Mouse (Mus musculus): ENCODE measurements around the gene Rab44.
"Not testable (repeated sequence)": the region's sequence is repeated elsewhere in the genome, so short reads cannot be mapped to it uniquely, and the experiment has no call there.

Gene Rab44

DNA sequence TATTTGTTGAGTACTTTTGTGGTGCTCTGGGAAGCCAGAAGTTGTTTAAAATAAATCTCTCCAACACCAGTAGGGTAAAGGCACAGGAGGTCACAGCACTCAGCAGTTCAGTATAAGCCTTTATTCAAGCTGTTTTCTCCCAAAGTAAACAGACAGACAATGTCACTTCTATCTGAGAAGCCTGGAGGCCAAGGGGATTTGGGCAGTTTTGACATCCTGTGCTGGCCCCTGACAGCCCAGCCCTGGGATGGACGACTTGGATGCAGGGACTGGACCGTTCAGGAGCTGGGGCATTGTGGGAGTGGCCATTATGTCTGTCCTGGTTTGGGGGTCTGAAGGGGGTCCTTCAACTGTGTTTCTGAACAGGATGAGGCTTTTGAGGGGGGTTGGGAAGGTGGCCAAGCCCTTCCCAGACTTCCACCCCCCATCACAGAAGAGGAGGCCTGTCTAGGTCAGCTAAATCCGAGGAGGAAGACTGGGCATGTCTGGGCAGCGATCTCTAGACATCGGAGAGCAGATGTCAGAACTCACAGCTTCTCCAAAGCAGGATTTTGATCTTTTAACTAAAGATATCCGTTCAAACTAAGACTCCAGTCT is 22.5 kb upstream of the Rab44 start:
- DNase-seq (ENCODE audit: low spot score in 2 of 2) = no peak

DNA sequence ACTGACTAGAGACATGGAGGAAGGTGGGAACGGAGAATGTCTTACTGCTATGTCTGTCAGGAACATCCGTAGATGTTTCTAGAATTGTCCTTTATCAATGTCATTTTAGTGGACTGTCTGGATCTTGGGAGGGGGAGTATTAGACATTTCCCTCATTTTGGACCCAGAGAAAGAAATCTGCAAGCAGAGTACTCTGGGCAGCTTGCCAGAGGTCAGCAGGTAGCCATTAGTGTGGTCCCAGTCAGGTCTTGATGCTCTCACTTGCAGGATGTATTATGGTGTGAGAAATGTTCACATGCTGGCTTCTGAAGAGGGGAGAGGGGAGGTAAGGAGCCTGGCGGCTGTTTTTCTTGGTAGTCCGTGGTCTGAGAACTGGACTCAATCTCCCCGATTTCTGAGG is 21.4 kb upstream of the Rab44 start:
- DNase-seq (ENCODE audit: low spot score in 2 of 2) = no peak

GRCm38 (mm10) chr17:29093110-29093952 is 20.6 kb upstream of the Rab44 start:
- peak; percentile 53 to 79 for DNase-seq (ENCODE audit: low spot score in 2 of 2)

GRCm38 (mm10) chr17:29093961-29094309 is 20.0 kb upstream of the Rab44 start:
- DNase-seq (ENCODE audit: low spot score in 2 of 2) = no peak

GRCm38 (mm10) chr17:29094310-29095181 is 19.4 kb upstream of the Rab44 start:
- peak; percentile 26 to 36 for DNase-seq (ENCODE audit: low spot score in 2 of 2)

- peak; percentile 96 to 97 for DNase-seq (ENCODE audit: low spot score in 2 of 2)
Measured at GRCm38 (mm10) chr17:29095201-29095733, 18.7 kb upstream of the Rab44 start.

DNA sequence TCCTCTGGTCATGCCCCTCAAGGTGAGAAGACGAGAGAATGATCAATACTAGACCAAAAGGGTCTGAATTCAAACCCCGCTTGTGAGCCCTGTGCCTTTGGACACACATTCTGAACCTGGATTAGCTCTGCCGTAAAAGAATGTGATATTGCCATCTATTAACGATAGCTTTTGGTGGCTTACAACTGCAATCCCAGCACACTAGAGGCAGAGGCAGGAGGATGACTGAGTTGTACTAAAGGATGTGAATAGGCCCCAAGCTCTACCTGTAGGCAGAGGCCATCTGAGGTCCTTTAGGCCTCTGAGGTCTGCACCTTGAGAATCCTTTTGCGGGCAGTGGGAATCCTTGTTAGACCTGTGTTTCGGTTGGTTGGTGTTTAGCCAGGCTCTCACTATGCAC is 17.7 kb upstream of the Rab44 start:
- no peak for DNase-seq (ENCODE audit: low spot score in 2 of 2)

- DNase-seq (ENCODE audit: low spot score in 2 of 2) = no peak
Measured at GRCm38 (mm10) chr17:29096851-29097561, 16.9 kb upstream of the Rab44 start.

DNA sequence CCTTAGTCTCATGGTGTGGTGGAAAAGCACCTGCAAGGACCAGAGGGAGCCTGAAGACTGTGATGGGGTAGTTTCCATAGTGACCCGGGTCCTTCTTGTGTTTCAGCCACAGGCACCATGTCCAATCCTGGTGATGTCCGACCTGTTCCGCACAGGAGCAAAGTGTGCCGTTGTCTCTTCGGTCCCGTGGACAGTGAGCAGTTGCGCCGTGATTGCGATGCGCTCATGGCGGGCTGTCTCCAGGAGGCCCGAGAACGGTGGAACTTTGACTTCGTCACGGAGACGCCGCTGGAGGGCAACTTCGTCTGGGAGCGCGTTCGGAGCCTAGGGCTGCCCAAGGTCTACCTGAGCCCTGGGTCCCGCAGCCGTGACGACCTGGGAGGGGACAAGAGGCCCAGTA is 15.7 kb upstream of the Rab44 start:
- no peak for DNase-seq (ENCODE audit: low spot score in 2 of 2)

DNA sequence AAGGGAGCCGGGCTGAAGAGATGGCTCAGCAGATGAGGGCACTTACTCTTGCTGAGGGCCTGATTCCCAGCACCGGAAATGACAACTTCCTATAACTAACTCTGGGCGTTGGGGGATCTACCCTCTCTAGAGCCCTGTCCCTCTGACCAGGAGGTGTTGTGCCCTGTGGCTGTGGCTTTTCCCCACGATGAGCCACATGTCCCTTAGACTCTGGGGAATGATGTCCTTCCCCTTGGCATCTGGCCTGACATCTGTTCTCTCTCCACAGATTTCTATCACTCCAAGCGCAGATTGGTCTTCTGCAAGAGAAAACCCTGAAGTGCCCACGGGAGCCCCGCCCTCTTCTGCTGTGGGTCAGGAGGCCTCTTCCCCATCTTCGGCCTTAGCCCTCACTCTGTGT is 14.9 kb upstream of the Rab44 start:
- no peak for DNase-seq (ENCODE audit: low spot score in 2 of 2)

- DNase-seq (ENCODE audit: low spot score in 2 of 2) = no peak
Measured at GRCm38 (mm10) chr17:29100627-29101026, 13.3 kb upstream of the Rab44 start.

GRCm38 (mm10) chr17:29110356-29110755 is 3.6 kb upstream of the Rab44 start:
- DNase-seq (ENCODE audit: low spot score in 2 of 2) = not testable (repeated sequence)

DNA sequence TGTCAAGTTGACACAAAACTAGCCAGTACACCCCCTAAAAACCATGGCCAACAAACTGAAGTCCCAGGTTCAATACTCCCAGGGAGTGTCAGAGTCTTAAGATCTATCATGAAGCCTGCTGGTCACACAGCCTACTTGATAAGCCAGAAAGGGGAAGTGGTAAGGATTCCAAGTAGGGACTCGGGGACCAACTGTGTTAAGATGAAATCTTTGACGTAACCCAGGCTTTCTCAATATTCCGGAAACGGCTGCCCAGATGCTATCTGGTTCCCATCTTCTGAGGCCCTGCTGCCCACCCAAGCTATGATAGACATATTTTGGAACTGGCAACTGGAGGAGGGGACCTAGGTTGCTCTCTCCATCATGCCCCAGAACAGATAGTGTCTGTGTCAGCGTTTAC is 2.6 kb upstream of the Rab44 start:
- DNase-seq (ENCODE audit: low spot score in 2 of 2) = no peak

GRCm38 (mm10) chr17:29116023-29116422 is 2.1 kb downstream of the Rab44 start:
- DNase-seq (ENCODE audit: low spot score in 2 of 2) = no peak

- DNase-seq (ENCODE audit: low spot score in 2 of 2) = no peak
Measured at GRCm38 (mm10) chr17:29117006-29117648, 3.2 kb downstream of the Rab44 start.

DNA sequence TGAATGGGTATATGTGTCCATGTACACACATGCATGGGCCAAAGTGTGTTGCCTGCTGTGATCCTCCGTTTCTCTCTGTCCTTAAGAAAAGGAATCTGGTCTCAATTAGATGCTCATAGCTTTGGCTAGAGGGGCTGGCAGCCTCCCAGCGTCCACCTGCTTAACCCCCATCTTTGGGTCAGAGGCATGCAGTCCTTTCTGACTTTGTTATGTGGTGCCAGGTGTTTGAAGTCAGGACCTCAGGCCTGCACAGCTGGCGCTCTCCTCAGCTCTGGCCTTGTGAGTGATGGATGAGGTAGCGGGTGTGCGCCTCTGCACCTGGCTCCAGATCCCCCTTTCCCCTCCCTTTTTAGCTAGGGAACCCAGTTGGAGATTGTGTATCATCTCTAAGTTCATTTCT is 4.1 kb downstream of the Rab44 start:
- no peak for DNase-seq (ENCODE audit: low spot score in 2 of 2)

DNA sequence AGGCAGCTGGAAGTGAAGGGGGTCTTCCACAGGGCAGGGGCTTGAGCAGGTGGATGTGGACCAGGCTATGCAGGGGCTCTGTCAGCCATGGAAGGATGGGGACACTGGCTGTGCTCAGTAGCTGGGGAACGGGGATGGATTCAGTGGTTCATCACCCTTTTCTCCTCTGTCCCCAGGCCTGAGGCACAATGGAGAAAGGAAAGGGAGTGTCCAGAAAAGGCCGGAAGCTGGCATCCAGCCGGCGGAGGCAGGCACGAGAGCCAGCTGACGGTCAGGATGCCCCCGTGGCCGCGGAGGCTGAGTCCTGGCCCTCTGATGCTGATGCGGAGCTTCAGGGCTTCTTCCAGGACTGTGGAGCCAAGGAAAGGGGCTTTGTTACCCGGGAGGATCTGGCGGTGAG is 6.7 kb downstream of the Rab44 start:
- no peak for DNase-seq (ENCODE audit: low spot score in 2 of 2)

GRCm38 (mm10) chr17:29122817-29123216 is 8.9 kb downstream of the Rab44 start:
- DNase-seq (ENCODE audit: low spot score in 2 of 2) = no peak

DNA sequence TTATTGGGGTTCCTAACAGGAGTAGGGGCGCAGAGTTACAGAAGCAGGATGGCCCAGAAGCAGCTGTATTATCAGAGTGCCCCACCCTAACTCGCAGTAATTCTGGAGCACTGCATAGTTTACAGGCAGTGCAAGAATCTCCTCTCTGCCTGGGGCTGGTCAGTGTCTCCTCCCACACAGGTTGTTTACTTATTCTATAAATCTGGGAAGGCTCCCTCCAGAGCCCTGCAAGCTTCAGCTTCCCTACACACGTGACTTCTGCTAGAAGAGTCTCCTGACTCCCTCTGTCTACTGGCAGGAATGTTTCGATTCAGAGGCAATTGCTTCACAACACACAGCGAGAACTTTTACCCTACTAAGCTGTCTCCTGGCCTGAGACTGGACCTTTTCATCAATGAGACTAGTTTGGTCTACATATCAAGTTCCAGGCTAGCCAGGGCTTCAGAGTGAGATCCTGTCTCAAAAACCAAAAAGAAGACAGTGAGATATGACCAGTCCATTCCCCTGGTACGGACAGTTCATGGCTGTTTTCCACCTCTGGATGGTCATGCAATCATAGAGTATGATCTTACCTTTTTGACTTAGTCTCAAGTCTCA is 9.7 kb downstream of the Rab44 start:
- DNase-seq (ENCODE audit: low spot score in 2 of 2) = no peak

DNA sequence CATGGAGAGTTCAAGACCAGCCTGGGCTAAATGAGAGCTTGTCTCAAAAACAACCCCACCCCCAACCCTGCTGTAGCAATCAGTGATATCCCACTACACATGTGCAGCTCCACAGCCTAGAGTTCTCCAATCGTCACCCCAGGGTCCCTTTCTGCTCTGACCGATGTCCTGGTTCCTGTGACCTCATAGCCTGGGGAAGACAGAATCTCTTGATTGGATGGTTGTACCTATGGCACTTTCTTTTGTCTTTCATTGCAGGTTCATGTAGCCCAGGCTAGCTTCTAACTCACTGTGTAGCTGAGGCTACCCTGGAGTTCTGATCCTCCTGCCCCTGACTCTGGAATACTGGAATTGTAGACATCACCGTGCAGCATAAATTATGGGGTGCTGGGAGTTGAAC is 12.6 kb downstream of the Rab44 start:
- DNase-seq (ENCODE audit: low spot score in 2 of 2) = no peak

DNA sequence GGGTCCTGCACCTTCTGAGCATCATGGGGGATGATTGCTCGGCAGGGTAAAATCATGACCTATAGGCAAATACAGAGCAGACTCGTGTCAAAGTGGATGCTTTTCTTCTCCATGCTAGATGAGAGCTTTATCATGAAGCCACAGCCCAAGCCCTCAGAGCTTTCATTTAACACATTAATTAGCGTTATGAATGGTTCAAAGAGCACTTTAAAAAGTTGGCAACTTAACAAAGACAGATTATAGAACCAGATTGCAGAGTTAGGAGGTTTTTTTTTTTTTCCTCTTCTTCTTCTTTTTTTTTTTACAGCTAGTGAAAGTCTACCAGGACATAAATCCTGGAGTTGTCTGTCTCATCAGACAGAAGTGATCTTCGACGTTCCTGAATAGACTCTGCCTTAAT is 15.4 kb downstream of the Rab44 start:
- DNase-seq (ENCODE audit: low spot score in 2 of 2) = no peak

Data from frontal cortex, postnatal 25 days (tissue).